In the genomic region with DNA sequence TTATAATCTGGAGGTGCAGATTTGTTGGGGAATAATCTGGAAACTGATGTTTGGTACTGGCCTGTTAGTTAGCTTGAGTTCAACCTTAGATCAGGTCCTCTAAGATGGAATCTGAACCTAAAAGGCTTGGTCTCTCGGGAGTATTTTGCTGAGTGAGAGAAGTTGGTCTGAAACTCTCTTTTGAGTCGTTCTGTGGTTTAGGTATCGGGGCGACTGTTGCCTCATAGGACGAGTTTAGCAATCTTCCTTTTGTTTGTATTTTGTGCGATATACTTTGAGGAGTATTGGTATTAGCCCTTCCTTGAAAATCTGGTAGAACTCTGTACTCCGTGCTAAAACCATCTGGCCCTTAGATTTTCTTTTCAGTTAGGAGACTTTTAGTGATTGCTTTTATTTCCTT, we compare ENCODE assay signal across 30 mouse cellular contexts. TPM values are rescaled to one million over a fixed set of nuclear protein-coding genes. Genes with fewer than 3 reads are reported as not detected.
DNase-seq lines count a peak whose midpoint lies in the region; ATAC-seq and TF ChIP-seq lines count a peak whose summit lies in the region.
"Had no signal": no experiment of that assay in that cellular context is flagged by ENCODE, and none has a peak within 500 bp of the region (broad histone marks: within the 10 kb centered on the region; RNA-seq: fewer than 3 reads in every experiment).

No protein-coding gene starts in this region.

- no peak for DNase-seq in forebrain, postnatal 0 days
- DNase-seq in lung, postnatal 36 days = peak; percentile 10
- no peak for DNase-seq in lung, postnatal 0 days (ENCODE audit: low spot score)
- no peak for DNase-seq in frontal cortex, postnatal 25 days (ENCODE audit: low spot score in 2 of 2)
- DNase-seq in spleen, postnatal 36 days (ENCODE audit: low spot score in 2 of 2) = no peak
- DNase-seq: adrenal gland, postnatal 10 days; cerebellum, adult 2 months; cerebellum, postnatal 25 days; gastrocnemius, postnatal 10 days; heart, postnatal 4 days; kidney, postnatal 4 days; lung, embryonic 14.5 days; right cerebral cortex, postnatal 25 days; spleen, adult 18-20 months; thymus, postnatal 14 days had no signal

- TF ChIP-seq CTCF in forebrain, postnatal 0 days (IDR thresholded peaks at IDR 0.05; ENCODE audit: low read depth) = no peak
- TF ChIP-seq CTCF in lung, postnatal 0 days (IDR thresholded peaks at IDR 0.05) = no peak

- no peak for ATAC-seq in forebrain, embryonic 13.5 days
- ATAC-seq in forebrain, postnatal 0 days = no peak
- no peak for ATAC-seq in lung, postnatal 0 days
- ATAC-seq in common myeloid progenitor, adult 5-6 weeks (replicated peaks; ENCODE audit: low read depth, poor library complexity, severe bottlenecking) = 0 out of 2 replicates have a peak, but pooled peaks have one; percentile 15
- ATAC-seq in megakaryocyte progenitor cell, adult 5-6 weeks (replicated peaks; ENCODE audit: poor library complexity) = peak; percentile 49

- 87% methylated on average over 7 of the region's 7 CpGs for WGBS in forebrain, embryonic 13.5 days
- 88% methylated on average over 7 of the region's 7 CpGs for WGBS in forebrain, postnatal 0 days
- 74% methylated on average over 7 of the region's 7 CpGs for WGBS in lung, postnatal 0 days

- no peak for TF ChIP-seq EP300 in lung, postnatal 0 days (IDR thresholded peaks at IDR 0.05)

- H3K36me3 ChIP-seq in forebrain, embryonic 13.5 days (ENCODE audit: poor library complexity, severe bottlenecking) = no peaks in the 10 kb centered on the region
- H3K36me3 ChIP-seq in forebrain, postnatal 0 days (ENCODE audit: insufficient read depth) = no peaks in the 10 kb centered on the region
- no peaks in the 10 kb centered on the region for H3K36me3 ChIP-seq in lung, postnatal 0 days (ENCODE audit: insufficient read depth, low read length)
- H3K36me3 ChIP-seq: heart, embryonic 10.5 days; hindbrain, embryonic 15.5 days; kidney, embryonic 15.5 days; limb, embryonic 15.5 days had no signal

- 0 out of 2 replicates have a peak overlapping the region, but pooled peaks have one; percentile 33 for H3K27ac ChIP-seq in forebrain, embryonic 13.5 days
- no peak overlapping the region for H3K27ac ChIP-seq in forebrain, postnatal 0 days (ENCODE audit: low read depth, low read length)
- H3K27ac ChIP-seq in lung, postnatal 0 days (ENCODE audit: low read length) = no peak overlapping the region
- H3K27ac ChIP-seq: kidney, embryonic 15.5 days; limb, embryonic 15.5 days had no signal

- peaks cover 17% of the 10 kb centered on the region for H3K4me1 ChIP-seq in forebrain, embryonic 13.5 days
- no peaks in the 10 kb centered on the region for H3K4me1 ChIP-seq in forebrain, postnatal 0 days (ENCODE audit: insufficient read depth)
- no peaks in the 10 kb centered on the region for H3K4me1 ChIP-seq in lung, postnatal 0 days (ENCODE audit: insufficient read depth, low read depth, low read length)

- H3K9ac ChIP-seq in forebrain, embryonic 13.5 days = no peak overlapping the region
- no peak overlapping the region for H3K9ac ChIP-seq in forebrain, postnatal 0 days
- H3K9ac ChIP-seq in lung, postnatal 0 days (replicated peaks; ENCODE audit: low read depth) = no peak overlapping the region
- H3K9ac ChIP-seq: hindbrain, embryonic 15.5 days; kidney, embryonic 15.5 days; limb, embryonic 15.5 days; lung, embryonic 14.5 days had no signal

- H3K4me2 ChIP-seq in forebrain, embryonic 13.5 days = no peak overlapping the region
- H3K4me2 ChIP-seq in forebrain, postnatal 0 days (ENCODE audit: low read depth) = no peak overlapping the region
- H3K4me2 ChIP-seq in lung, postnatal 0 days (replicated peaks; ENCODE audit: low read depth, low read length) = no peak overlapping the region
- H3K4me2 ChIP-seq: lung, embryonic 14.5 days; midbrain, embryonic 11.5 days had no signal

- H3K9me3 ChIP-seq in forebrain, embryonic 13.5 days (replicated peaks) = no peaks in the 10 kb centered on the region
- H3K9me3 ChIP-seq in forebrain, postnatal 0 days (ENCODE audit: low read length) = no peaks in the 10 kb centered on the region
- H3K9me3 ChIP-seq in lung, postnatal 0 days (ENCODE audit: low read length) = no peaks in the 10 kb centered on the region
- H3K9me3 ChIP-seq: heart, embryonic 10.5 days; hindbrain, embryonic 15.5 days; kidney, embryonic 15.5 days; limb, embryonic 15.5 days had no signal

- H3K4me3 ChIP-seq in forebrain, embryonic 13.5 days = no peak overlapping the region
- no peak overlapping the region for H3K4me3 ChIP-seq in forebrain, postnatal 0 days (ENCODE audit: low read depth, low read length)
- H3K4me3 ChIP-seq in lung, postnatal 0 days (ENCODE audit: low read depth, low read length) = no peak overlapping the region
- H3K4me3 ChIP-seq: heart, embryonic 10.5 days; hindbrain, embryonic 15.5 days; kidney, embryonic 15.5 days; limb, embryonic 15.5 days had no signal

- peaks cover 13% of the 10 kb centered on the region; the same call in 1 of the 2 replicates for H3K27me3 ChIP-seq in forebrain, embryonic 13.5 days
- no peaks in the 10 kb centered on the region for H3K27me3 ChIP-seq in forebrain, postnatal 0 days (ENCODE audit: insufficient read depth, low read length)
- no peaks in the 10 kb centered on the region for H3K27me3 ChIP-seq in lung, postnatal 0 days (replicated peaks; ENCODE audit: insufficient read depth, low read length)
- H3K27me3 ChIP-seq: hindbrain, embryonic 15.5 days had no signal

RNA-seq across cellular contexts. Expression of gene Uevld, which starts 5.7 kb away (rescaled TPM):
- polyA plus RNA-seq in forebrain, embryonic 13.5 days (2015; fragmentation: Nextera tagmentation; extraction: Ambion mirVana) = 9.4 and 10.4 TPM in 2 replicates
- 9.2 and 12.0 TPM in 2 replicates for total RNA-seq in forebrain, postnatal 0 days (2014; rRNA removed)
- 3.2 and 4.6 TPM in 2 replicates for polyA plus RNA-seq in forebrain, postnatal 0 days (2015; fragmentation: Nextera tagmentation; extraction: Ambion mirVana)
- polyA plus RNA-seq in lung, postnatal 0 days (2015; fragmentation: Nextera tagmentation; extraction: Ambion mirVana) = 4.1 and 6.0 TPM in 2 replicates
- total RNA-seq in common myeloid progenitor, adult 5-6 weeks (2017) = 12.7 and 14.1 TPM in 2 replicates
- total RNA-seq in megakaryocyte progenitor cell, adult 5-6 weeks (2015) = 15.5 and 19.6 TPM in 2 replicates
- total RNA-seq in megakaryocyte progenitor cell, adult 5-6 weeks (2017) = 11.1 and 11.9 TPM in 2 replicates

RNA-seq across cellular contexts. Expression of gene Gm9999, which starts 19.3 kb away (rescaled TPM):
- polyA plus RNA-seq in forebrain, embryonic 13.5 days (2015; fragmentation: Nextera tagmentation; extraction: Ambion mirVana) = not detected in 2 replicates
- not detected in 2 replicates for total RNA-seq in forebrain, postnatal 0 days (2014; rRNA removed)
- polyA plus RNA-seq in forebrain, postnatal 0 days (2015; fragmentation: Nextera tagmentation; extraction: Ambion mirVana) = not detected in 2 replicates
- polyA plus RNA-seq in lung, postnatal 0 days (2015; fragmentation: Nextera tagmentation; extraction: Ambion mirVana) = not detected in 2 replicates
- not detected in 2 replicates for total RNA-seq in common myeloid progenitor, adult 5-6 weeks (2017)
- not detected in 2 replicates for total RNA-seq in megakaryocyte progenitor cell, adult 5-6 weeks (2015)
- total RNA-seq in megakaryocyte progenitor cell, adult 5-6 weeks (2017) = not detected in 2 replicates
- total RNA-seq: adrenal gland, postnatal 10 days; gastrocnemius, postnatal 10 days; heart, postnatal 4 days; left cerebral cortex, postnatal 36 days; neutrophil, adult 5-6 weeks had no signal
- polyA plus RNA-seq: activated CD4-positive, CD25-positive, alpha-beta regulatory T cell, adult 4 months; cerebellum, adult 2 months; embryonic facial prominence, embryonic 14.5 days; forebrain, embryonic 14.5 days; heart, embryonic 10.5 days; heart, embryonic 16.5 days; hindbrain, embryonic 15.5 days; intestine, embryonic 16.5 days; kidney, embryonic 15.5 days; limb, embryonic 15.5 days; lung, embryonic 14.5 days; midbrain, embryonic 11.5 days had no signal

RNA-seq across cellular contexts. Expression of gene Spty2d1, which starts 44.1 kb away (rescaled TPM):
- 12.0 and 12.4 TPM in 2 replicates for polyA plus RNA-seq in forebrain, embryonic 13.5 days (2015; fragmentation: Nextera tagmentation; extraction: Ambion mirVana)
- 9.5 and 10.9 TPM in 2 replicates for total RNA-seq in forebrain, postnatal 0 days (2014; rRNA removed)
- polyA plus RNA-seq in forebrain, postnatal 0 days (2015; fragmentation: Nextera tagmentation; extraction: Ambion mirVana) = 3.7 and 5.0 TPM in 2 replicates
- polyA plus RNA-seq in lung, postnatal 0 days (2015; fragmentation: Nextera tagmentation; extraction: Ambion mirVana) = 13.1 and 14.9 TPM in 2 replicates
- 33.4 and 38.7 TPM in 2 replicates for total RNA-seq in common myeloid progenitor, adult 5-6 weeks (2017)
- total RNA-seq in megakaryocyte progenitor cell, adult 5-6 weeks (2015) = 30.4 and 34.9 TPM in 2 replicates
- total RNA-seq in megakaryocyte progenitor cell, adult 5-6 weeks (2017) = 25.4 and 30.7 TPM in 2 replicates

RNA-seq across cellular contexts. Expression of gene Tsg101, which starts 44.3 kb away (rescaled TPM):
- 408 and 422 TPM in 2 replicates for polyA plus RNA-seq in forebrain, embryonic 13.5 days (2015; fragmentation: Nextera tagmentation; extraction: Ambion mirVana)
- total RNA-seq in forebrain, postnatal 0 days (2014; rRNA removed) = 143 and 147 TPM in 2 replicates
- polyA plus RNA-seq in forebrain, postnatal 0 days (2015; fragmentation: Nextera tagmentation; extraction: Ambion mirVana) = 384 and 404 TPM in 2 replicates
- polyA plus RNA-seq in lung, postnatal 0 days (2015; fragmentation: Nextera tagmentation; extraction: Ambion mirVana) = 134 and 150 TPM in 2 replicates
- total RNA-seq in common myeloid progenitor, adult 5-6 weeks (2017) = 42.0 and 46.4 TPM in 2 replicates
- total RNA-seq in megakaryocyte progenitor cell, adult 5-6 weeks (2015) = 97.5 and 107 TPM in 2 replicates
- total RNA-seq in megakaryocyte progenitor cell, adult 5-6 weeks (2017) = 40.1 and 43.1 TPM in 2 replicates

Comparison
In these comparisons a context has a peak if more than half of its experiments do, and no peak if none do; other contexts are left out.
1. ATAC-seq: peak in common myeloid progenitor, adult 5-6 weeks (single experiment) and megakaryocyte progenitor cell, adult 5-6 weeks (single experiment); none in forebrain, embryonic 13.5 days (single experiment), forebrain, postnatal 0 days (single experiment) and lung, postnatal 0 days (single experiment).